Mouse (Mus musculus): Measurements from ENCODE around the gene Exoc3l. TPM values are rescaled to one million over a fixed set of nuclear protein-coding genes. Genes with fewer than 3 reads are reported as not detected.

Exoc3l gene
- polyA plus RNA-seq (2014; fragmentation: Nextera tagmentation; extraction: Ambion mirVana), result 8.3 and 8.8 TPM in 2 replicates

DNA sequence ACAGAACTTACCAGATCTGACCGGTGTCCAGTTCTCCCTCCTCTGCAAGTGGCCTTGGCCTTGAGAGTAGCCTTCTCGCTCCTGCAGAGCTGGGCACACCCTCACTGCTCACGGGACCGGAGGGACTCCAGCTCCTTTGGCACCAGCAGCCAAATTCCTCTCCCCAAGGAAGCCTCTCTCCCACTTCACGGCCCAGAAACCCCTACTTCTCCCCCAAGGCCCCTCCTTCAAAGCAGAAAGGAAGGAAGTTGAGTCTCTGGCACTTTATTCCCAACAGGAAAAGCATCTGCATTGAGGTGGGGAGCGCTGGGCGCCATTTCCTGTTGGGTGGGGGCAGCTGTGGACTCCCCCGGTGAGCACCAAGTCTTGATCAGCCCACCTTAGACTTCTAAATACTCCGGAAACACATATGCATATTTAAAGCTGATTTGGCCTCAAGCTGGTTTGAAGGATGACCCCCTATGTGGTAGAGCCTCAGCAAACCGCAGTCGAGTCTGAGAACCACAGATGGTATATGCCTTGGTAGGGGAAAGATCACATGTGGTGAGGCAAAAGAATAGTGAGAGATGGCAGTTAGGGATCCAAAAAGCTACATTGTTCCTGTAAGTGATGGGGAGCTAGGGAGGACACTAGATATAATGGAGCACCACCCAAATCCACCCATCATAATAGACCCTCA lies at the start of gene Exoc3l:
TSS of gene Exoc3l (minus strand) at position 207 of the 679 bp plus-strand sequence.
- Histone ChIP-seq H3K27ac (ENCODE audit: low read depth, low read length) (no peak within 1 kb of the TSS), H3K36me3 (ENCODE audit: control insufficient read depth, insufficient read depth, low read length) (peaks cover 25% of the 10 kb centered on the region), H3K4me3 (ENCODE audit: low read depth, low read length) (peak within 1 kb of the TSS; percentile 97; the same call in 1 of the 2 replicates), H3K27me3 (replicated peaks; ENCODE audit: control insufficient read depth, insufficient read depth, low read length) (no peaks in the 10 kb centered on the region), H3K9ac (ENCODE audit: low read length) (peak within 1 kb of the TSS; percentile 91; the same call in 1 of the 2 replicates), H3K4me2 (ENCODE audit: low read length) (peak within 1 kb of the TSS; percentile 92), H3K9me3 (replicated peaks; ENCODE audit: control insufficient read depth, low read length) (no peaks in the 10 kb centered on the region), H3K4me1 (ENCODE audit: control insufficient read depth, insufficient read depth, low read length) (peaks cover 15% of the 10 kb centered on the region)
- no peak for ATAC-seq
- 76% methylated on average over 11 of the region's 11 CpGs for WGBS
- DNase-seq (ENCODE audit: low spot score), result no peak

DNA sequence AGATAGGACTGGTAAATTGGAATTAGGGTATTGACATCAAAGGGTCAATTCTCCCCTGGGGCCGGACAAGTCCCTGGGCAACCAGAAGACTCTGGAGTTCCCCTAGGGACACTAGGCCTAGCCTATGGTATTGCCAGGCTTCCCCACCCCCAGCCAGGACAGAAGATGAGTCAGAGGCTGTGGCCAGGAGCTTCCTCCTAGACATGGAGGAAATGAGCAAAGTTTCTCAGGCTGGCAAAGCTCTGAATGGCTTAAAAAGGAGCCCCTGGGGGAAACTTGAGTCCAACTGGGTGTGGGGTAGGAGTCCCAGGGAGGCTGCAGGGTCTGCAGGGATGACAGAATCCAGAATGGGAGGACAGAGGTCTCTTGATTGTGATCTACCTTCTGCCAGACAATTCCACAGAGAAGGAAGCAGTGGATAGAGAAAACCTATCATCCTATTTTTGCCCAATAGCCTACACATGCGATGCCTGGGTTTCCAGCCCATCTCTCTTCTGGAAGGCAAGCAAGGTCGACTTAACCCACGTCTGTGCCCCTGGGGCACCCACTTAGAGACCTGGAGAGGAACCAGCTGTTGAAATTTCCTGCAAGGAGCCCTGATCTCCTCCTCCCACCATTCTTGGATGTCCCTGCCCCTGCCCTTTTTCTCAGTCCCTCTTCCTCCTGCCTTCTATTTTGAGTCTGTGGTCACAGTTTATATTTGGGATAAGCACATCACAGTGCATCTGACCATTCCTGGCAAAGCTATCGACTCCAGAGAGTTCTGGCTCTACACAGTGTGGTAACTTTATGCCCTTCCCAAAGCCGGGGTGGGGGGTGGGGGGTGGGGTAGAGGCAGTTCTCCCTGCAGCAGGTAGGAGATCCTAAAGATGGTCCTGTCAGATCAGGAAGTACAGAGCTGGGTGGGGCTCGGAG lies 49.4 kb upstream of the Exoc3l start:
- Histone ChIP-seq H3K4me1 (ENCODE audit: control insufficient read depth, insufficient read depth, low read length) (peaks cover 15% of the 10 kb centered on the region), H3K9ac (ENCODE audit: low read length) (no peak overlapping the region), H3K4me3 (ENCODE audit: low read depth, low read length) (no peak overlapping the region), H3K27ac (ENCODE audit: low read depth, low read length) (no peak overlapping the region), H3K36me3 (ENCODE audit: control insufficient read depth, insufficient read depth, low read length) (no peaks in the 10 kb centered on the region), H3K9me3 (replicated peaks; ENCODE audit: control insufficient read depth, low read length) (no peaks in the 10 kb centered on the region), H3K27me3 (replicated peaks; ENCODE audit: control insufficient read depth, insufficient read depth, low read length) (no peaks in the 10 kb centered on the region; the same call in 1 of the 2 replicates), H3K4me2 (ENCODE audit: low read length) (no peak overlapping the region)
- ATAC-seq (no peak), DNase-seq (ENCODE audit: low spot score) (no peak)
- whole genome bisulfite sequencing, result 72% methylated on average over 7 of the region's 7 CpGs

DNA sequence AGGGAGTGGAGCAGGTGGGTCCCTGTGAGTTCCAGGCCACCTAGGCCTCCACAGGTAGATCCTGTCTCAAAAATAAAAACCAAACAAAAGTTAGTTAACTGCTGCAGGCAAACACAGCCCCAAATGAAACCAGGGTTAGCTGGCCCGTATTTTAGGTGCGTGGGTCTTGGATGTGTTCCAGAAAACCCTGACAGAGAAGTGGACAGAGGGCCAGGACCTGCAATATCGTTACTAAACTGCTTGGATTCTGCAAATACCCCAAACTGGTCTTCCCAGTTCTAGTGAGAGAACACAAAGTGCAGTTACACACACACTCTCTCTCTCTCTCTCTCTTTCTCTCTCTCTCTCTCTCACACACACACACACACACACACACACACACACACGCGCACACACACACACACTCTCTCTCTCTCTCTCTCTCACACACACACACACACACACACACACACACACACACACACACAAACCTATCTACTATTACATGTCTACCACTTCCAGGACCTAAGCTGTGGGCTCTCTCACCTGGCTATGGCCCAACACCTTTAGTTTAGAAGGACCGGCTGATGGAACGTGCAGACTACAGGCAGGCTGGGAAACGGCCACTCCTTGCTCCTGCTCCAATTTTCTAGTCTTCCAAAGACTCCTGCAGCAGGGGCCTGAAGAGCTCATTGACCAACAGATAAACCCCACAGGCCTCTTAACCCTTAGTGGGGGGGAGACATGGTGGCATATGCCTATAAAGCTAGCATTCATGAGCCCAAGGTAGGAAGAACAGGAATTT lies 48.1 kb upstream of the Exoc3l start:
- 56% methylated on average over 8 of the region's 8 CpGs for WGBS
- H3K9ac ChIP-seq (ENCODE audit: low read length), result no peak overlapping the region
- no peak overlapping the region for H3K4me3 ChIP-seq (ENCODE audit: low read depth, low read length)
- no peak overlapping the region for H3K4me2 ChIP-seq (ENCODE audit: low read length)
- H3K27ac ChIP-seq (ENCODE audit: low read depth, low read length), result no peak overlapping the region
- ATAC-seq, result no peak
- H3K36me3 ChIP-seq (ENCODE audit: control insufficient read depth, insufficient read depth, low read length), result no peaks in the 10 kb centered on the region
- H3K9me3 ChIP-seq (replicated peaks; ENCODE audit: control insufficient read depth, low read length), result no peaks in the 10 kb centered on the region
- no peak for DNase-seq (ENCODE audit: low spot score)
- no peaks in the 10 kb centered on the region; the same call in 1 of the 2 replicates for H3K27me3 ChIP-seq (replicated peaks; ENCODE audit: control insufficient read depth, insufficient read depth, low read length)
- H3K4me1 ChIP-seq (ENCODE audit: control insufficient read depth, insufficient read depth, low read length), result peaks cover 10% of the 10 kb centered on the region

DNA sequence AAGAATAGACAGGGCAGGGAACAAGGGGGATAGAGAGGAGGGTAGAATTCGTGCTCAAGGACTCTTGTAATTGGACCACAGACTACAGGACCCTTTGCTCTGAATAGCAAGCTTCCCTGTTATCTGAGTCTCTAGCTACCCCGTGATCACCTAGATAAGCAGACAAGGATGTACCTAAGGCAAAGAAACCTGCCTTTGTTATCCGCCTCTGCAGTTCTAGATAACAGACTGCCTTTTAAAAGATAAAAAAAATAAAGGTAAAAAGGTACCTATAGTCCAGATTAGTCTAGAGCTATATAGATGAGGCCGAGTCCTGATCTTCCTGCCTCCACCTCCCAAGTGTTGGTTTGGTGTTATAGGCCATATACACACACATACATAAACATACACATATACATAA lies 46.9 kb upstream of the Exoc3l start:
- Histone ChIP-seq H3K9me3 (replicated peaks; ENCODE audit: control insufficient read depth, low read length) (no peaks in the 10 kb centered on the region), H3K4me1 (ENCODE audit: control insufficient read depth, insufficient read depth, low read length) (peaks cover 10% of the 10 kb centered on the region), H3K36me3 (ENCODE audit: control insufficient read depth, insufficient read depth, low read length) (no peaks in the 10 kb centered on the region), H3K9ac (ENCODE audit: low read length) (no peak overlapping the region), H3K27me3 (replicated peaks; ENCODE audit: control insufficient read depth, insufficient read depth, low read length) (no peaks in the 10 kb centered on the region; the same call in 1 of the 2 replicates), H3K4me2 (ENCODE audit: low read length) (no peak overlapping the region), H3K27ac (ENCODE audit: low read depth, low read length) (no peak overlapping the region), H3K4me3 (ENCODE audit: low read depth, low read length) (no peak overlapping the region)
- DNase-seq (ENCODE audit: low spot score), result no peak
- 80% methylated on average over 4 of the region's 4 CpGs for WGBS
- ATAC-seq, result no peak

DNA sequence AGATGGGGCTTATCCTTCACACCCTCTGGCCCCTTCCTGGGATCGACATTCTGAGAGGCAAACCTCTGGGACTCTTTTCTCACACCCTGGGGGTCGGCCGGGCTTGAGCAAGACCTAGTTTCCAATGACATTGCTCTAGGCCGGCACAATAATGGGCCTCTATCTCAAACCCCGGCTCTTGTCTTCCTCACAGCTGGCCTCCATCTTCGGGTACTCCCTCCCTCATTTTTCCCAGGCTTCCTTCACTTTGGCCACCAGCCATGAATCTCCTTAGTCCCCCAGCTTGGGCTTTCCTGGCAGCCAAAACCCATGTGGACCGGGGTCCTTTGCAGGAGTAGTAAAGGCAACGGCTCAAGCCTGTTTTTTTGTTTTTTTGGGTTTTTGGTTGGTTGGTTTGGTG lies 45.5 kb upstream of the Exoc3l start:
- 31% methylated on average over 8 of the region's 8 CpGs for WGBS
- H3K4me3 ChIP-seq (ENCODE audit: low read depth, low read length), result no peak overlapping the region
- ATAC-seq, result no peak
- H3K4me1 ChIP-seq (ENCODE audit: control insufficient read depth, insufficient read depth, low read length), result peaks cover 3% of the 10 kb centered on the region; the same call in 1 of the 2 replicates
- DNase-seq (ENCODE audit: low spot score), result peak; percentile 46
- no peak overlapping the region for H3K27ac ChIP-seq (ENCODE audit: low read depth, low read length)
- H3K4me2 ChIP-seq (ENCODE audit: low read length), result no peak overlapping the region
- no peaks in the 10 kb centered on the region; the same call in 1 of the 2 replicates for H3K27me3 ChIP-seq (replicated peaks; ENCODE audit: control insufficient read depth, insufficient read depth, low read length)
- H3K9ac ChIP-seq (ENCODE audit: low read length), result no peak overlapping the region
- no peaks in the 10 kb centered on the region for H3K9me3 ChIP-seq (replicated peaks; ENCODE audit: control insufficient read depth, low read length)
- 0 out of 2 replicates have a peak, but pooled peaks cover 1% of the 10 kb centered on the region for H3K36me3 ChIP-seq (ENCODE audit: control insufficient read depth, insufficient read depth, low read length)

DNA sequence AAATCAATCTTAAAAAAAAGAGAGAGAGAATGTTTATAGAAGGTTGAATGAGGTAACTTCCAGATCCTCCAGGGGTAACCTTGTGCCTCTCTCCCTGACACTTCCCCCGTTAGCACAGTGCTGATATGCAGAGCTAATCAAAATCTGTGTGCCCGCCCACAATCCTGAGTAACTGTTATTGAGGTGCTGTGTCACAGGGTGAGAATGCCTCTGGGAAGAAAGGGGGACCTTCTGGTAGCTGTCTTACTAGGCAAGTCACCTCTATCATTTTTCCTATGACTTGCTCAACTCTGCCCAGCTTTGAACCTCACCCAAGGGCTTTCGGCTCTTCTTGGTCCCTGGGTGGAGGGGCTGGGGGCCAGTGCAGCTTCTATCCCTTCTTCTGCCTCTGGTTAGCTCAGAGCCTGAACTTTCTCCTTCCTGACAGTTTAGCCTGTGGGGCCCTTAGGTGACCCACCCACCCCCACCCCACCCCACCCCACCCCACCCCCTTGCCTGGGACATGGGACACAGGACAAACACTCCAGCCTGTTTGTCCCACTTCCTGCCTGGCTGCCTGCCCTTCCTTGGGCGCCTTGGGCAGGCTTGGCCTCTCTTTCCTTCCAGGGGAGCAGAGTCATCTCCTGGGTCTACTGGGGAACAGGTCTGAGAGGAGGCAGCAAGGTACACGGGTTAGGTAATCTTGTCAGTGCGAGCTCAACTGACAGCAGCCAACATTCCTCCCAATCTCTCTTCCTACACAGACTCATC lies 44.2 kb upstream of the Exoc3l start:
- no peak overlapping the region for H3K4me2 ChIP-seq (ENCODE audit: low read length)
- H3K27ac ChIP-seq (ENCODE audit: low read depth, low read length), result no peak overlapping the region
- no peak overlapping the region for H3K9ac ChIP-seq (ENCODE audit: low read length)
- H3K4me1 ChIP-seq (ENCODE audit: control insufficient read depth, insufficient read depth, low read length), result no peaks in the 10 kb centered on the region
- ATAC-seq (no peak), DNase-seq (ENCODE audit: low spot score) (no peak)
- no peak overlapping the region for H3K4me3 ChIP-seq (ENCODE audit: low read depth, low read length)
- H3K36me3 ChIP-seq (ENCODE audit: control insufficient read depth, insufficient read depth, low read length), result peaks cover 10% of the 10 kb centered on the region; the same call in 1 of the 2 replicates
- WGBS, result 78% methylated on average over 6 of the region's 6 CpGs
- no peaks in the 10 kb centered on the region for H3K27me3 ChIP-seq (replicated peaks; ENCODE audit: control insufficient read depth, insufficient read depth, low read length)
- no peaks in the 10 kb centered on the region for H3K9me3 ChIP-seq (replicated peaks; ENCODE audit: control insufficient read depth, low read length)

DNA sequence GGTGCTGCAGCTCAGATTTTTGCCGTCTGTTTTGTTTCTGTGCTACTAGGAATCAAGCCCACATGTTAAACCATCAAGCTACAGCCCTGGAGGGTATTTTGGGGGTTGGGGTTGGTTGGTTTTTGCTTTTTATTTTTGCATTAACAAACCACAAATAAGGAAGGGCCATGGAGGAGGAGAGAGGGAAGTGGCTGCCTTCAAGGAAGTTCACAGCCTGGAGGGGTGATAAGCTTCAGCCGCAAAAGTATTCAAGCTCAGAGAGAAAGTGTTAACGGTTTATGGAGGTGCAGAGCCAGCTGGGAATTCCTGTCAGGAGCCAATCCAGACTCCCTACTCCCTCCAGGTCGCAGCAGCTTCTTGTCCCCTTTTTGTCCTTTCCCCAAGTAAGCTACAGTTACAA lies 43.1 kb upstream of the Exoc3l start:
- no peak overlapping the region for H3K4me2 ChIP-seq (ENCODE audit: low read length)
- no peaks in the 10 kb centered on the region for H3K4me1 ChIP-seq (ENCODE audit: control insufficient read depth, insufficient read depth, low read length)
- DNase-seq (ENCODE audit: low spot score), result no peak
- no peak overlapping the region for H3K27ac ChIP-seq (ENCODE audit: low read depth, low read length)
- no peak for ATAC-seq
- 72% methylated on average over 4 of the region's 4 CpGs for WGBS
- H3K9ac ChIP-seq (ENCODE audit: low read length), result no peak overlapping the region
- no peaks in the 10 kb centered on the region for H3K9me3 ChIP-seq (replicated peaks; ENCODE audit: control insufficient read depth, low read length)
- peaks cover 16% of the 10 kb centered on the region; the same call in 1 of the 2 replicates for H3K36me3 ChIP-seq (ENCODE audit: control insufficient read depth, insufficient read depth, low read length)
- H3K4me3 ChIP-seq (ENCODE audit: low read depth, low read length), result no peak overlapping the region
- H3K27me3 ChIP-seq (replicated peaks; ENCODE audit: control insufficient read depth, insufficient read depth, low read length), result no peaks in the 10 kb centered on the region
